Mouse (Mus musculus) olfactory bulb, adult 2 months (tissue): ENCODE measurements at regions not wholly inside any gene's neighbourhood (a gene's known extent, or its start where the extent isn't known, plus 50 kb on each side); places are given as distances from the start of the nearest gene placed in this dataset.

Source experiments
- H3K27ac ChIP-seq: fragments of 200-500 bp; 2 replicates; pipeline ENCODE4 v1.5.1; 2012; ENCODE audit warnings: low read depth, low read length; ENCODE audit not compliant: insufficient read depth
- H3K4me1 ChIP-seq: fragments of 200-500 bp; 2 replicates; pipeline ENCODE4 v1.6.1; 2012; ENCODE audit warnings: low read length; ENCODE audit not compliant: control insufficient read depth, insufficient read depth
- H3K4me3 ChIP-seq: fragments of 200-500 bp; 2 replicates; pipeline ENCODE4 v1.5.1; 2012; ENCODE audit warnings: mild to moderate bottlenecking, low read depth, low read length, moderate library complexity; ENCODE audit not compliant: insufficient read depth
- CTCF ChIP-seq: fragments of 200-500 bp; IDR thresholded peaks from 2 replicates; pipeline ENCODE4 v1.5.1; 2012; ENCODE audit warnings: low read depth, mild to moderate bottlenecking, low read length, moderate library complexity; ENCODE audit not compliant: insufficient read depth
- POLR2A ChIP-seq: fragments of 200-500 bp; IDR thresholded peaks from 2 replicates; pipeline ENCODE4 v1.6.1; 2012; ENCODE audit warnings: mild to moderate bottlenecking, low read depth, low read length, moderate library complexity; ENCODE audit not compliant: insufficient read depth
- WGBS: fragments of 180-500 bp; shearing (Covaris S2); methylation state at CpG from one replicate; pipeline ENCODE4 v1.1.7; 2018; 5-methylcytosine and 5-hydroxymethylcytosine counted together

DNA sequence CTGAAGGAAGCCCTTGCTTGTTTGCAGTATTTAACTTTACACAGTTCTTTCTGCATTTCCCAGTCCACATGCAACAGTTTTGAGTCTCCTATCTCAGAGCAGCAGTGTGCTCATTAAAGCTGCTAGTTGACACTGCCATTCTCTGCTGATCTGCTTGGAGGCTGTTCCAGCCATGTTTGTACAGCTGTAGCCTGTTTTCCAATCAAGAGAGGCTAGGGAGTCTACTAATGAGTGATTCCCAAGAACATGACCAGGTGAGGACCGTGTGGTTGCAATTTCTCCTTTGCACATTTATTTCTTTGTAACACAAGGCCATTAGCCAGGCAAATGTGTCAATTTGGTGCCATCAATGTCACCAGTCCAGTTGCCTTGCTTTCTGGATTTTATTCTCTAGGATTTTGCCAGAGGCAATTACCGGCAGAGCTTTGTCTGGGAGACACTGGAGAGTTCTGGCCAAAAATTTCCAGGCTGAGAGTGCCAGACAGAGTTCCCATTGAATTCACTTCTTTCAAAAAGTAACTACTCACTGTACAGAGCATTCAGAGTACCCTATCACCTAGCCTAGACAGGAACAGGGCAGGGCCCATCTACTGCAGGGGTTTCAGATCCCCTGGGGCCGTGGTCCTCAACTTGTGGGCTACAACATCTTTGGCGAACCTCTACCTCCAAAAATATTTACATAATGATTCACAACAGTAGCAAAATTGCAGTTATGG is 136.3 kb upstream of the Gm11042 start:
- TF ChIP-seq CTCF (no peak), POLR2A (no peak)
- Histone ChIP-seq H3K4me1 (peaks cover 13% of the 10 kb centered on the region; the same call in 1 of the 2 replicates), H3K4me3 (no peak overlapping the region), H3K27ac (no peak overlapping the region)
- 52% methylated on average over 4 of the region's 4 CpGs for WGBS

DNA sequence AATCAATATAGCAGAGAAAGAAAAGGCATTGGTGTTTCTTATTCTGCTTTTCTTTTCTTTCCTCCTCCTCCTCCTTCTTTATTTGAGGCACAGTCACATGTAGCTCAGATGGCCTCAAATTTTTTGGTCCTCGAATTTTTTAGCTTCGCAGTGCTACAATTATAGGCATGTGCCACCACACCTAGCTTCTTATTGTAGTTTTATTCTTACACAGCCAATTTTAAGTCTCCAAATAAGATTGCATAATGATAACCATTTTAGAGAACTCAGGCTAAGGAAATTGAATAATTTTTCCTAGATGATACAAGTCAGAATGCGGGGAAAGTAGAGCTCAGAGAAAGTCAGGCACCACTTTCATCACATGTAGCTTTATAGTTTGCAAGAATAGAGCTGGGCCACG is 132.1 kb upstream of the Gm11042 start:
- 86% methylated on average over 4 of the region's 4 CpGs for WGBS

DNA sequence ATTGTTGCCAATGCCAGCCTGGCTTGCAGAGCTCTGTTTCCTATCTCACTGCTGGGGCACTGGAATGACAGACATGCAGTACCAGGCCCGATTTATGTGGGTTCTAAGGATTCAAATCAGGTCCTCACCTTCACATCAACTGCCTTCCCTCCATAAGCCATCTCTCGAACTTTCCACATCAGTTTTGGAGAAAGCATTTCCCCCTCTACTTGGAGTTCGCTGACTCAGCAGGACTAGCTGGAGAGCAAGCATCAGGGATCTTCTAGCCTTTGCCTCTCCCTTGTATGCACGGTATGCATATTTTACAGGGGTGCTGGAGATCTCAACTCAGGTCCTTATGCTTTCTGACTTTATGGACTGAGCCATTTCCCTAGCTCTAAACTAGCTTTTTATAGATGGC is 118.7 kb upstream of the Gm11042 start:
- no peak overlapping the region for H3K4me3 ChIP-seq
- H3K4me1 ChIP-seq: no peaks in the 10 kb centered on the region
- WGBS: 83% methylated on average over 4 of the region's 4 CpGs
- no peak for TF ChIP-seq CTCF
- no peak for TF ChIP-seq POLR2A
- H3K27ac ChIP-seq: no peak overlapping the region

More for the DNA sequence above, 132.1 kb upstream of the Gm11042 start:
- no peak overlapping the region for H3K4me3 ChIP-seq
- H3K27ac ChIP-seq: no peak overlapping the region
- H3K4me1 ChIP-seq: peaks cover 11% of the 10 kb centered on the region; the same call in 1 of the 2 replicates
- TF ChIP-seq CTCF: no peak
- no peak for TF ChIP-seq POLR2A

DNA sequence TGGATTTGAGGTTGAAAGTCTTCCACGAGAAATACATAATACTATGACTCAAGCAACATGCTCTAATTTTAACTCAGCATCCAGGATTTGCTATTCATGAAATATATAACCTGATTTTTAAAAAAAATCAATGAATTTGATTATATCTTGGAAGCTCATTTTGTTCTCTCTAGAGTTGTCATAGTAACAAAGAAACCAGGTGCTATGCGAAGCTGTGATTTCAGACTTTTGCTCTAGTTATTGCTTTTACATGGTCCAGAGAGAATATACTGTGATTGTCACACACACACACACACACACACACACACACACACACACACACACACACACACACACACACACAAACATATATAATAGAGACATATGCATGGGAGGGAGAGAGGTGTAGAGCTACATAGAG is 98.5 kb upstream of the Gm11042 start:
- WGBS: 70% methylated on average over 2 of the region's 2 CpGs

DNA sequence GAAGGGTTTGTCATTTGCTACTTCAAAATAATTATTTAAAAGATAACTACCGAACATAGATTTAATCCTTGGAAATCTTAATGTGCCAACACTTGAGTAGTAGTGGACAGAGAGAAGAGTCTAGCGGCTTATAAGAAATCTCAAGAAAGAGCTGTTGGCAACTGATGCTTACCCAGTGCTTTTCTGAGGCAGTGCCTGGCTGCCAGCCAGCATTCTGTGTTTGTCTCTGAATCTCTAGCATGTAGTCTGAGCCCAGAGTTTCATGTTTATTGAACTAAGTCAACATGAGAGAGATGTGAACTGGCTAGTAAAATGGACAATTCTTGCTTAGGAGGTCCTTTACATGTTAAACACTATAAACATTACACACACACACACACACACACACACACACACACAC is 94.3 kb upstream of the Gm11042 start:
- 48% methylated on average over 2 of the region's 2 CpGs for WGBS
- no peak for TF ChIP-seq CTCF
- no peak for TF ChIP-seq POLR2A

More for the DNA sequence above, 98.5 kb upstream of the Gm11042 start:
- Histone ChIP-seq H3K4me3 (no peak overlapping the region), H3K27ac (no peak overlapping the region), H3K4me1 (no peaks in the 10 kb centered on the region)
- no peak for TF ChIP-seq CTCF
- no peak for TF ChIP-seq POLR2A

DNA sequence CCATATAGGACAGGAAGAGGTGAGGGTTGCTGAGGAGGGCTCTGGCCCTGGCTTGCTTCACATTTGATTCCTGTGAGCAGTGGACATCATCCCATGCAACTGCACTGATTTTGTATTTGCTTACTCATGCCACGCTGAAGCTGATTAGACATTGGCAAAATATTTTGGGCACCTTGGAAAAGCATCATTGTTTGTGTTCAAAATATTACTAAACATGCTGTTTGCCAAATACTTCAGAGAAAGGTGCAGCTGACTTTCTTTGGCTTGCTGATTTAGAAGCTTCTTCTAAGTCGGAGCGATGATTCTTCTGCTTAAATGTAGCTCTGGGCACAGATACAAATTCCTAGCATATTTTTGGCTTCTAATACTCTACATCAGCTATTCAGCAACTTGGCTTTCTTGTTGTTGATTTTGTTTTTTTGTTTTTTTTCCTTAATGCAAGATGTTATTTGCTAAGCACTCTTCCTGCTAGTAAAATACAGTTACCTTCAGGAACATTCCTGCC is 91.4 kb upstream of the Gm11042 start:
- TF ChIP-seq POLR2A (no peak), CTCF (no peak)
- WGBS: 38% methylated on average over 3 of the region's 3 CpGs
- Histone ChIP-seq H3K4me1 (no peaks in the 10 kb centered on the region), H3K4me3 (no peak overlapping the region), H3K27ac (no peak overlapping the region)

More for the DNA sequence above, 94.3 kb upstream of the Gm11042 start:
- Histone ChIP-seq H3K4me3 (no peak overlapping the region), H3K27ac (no peak overlapping the region), H3K4me1 (no peaks in the 10 kb centered on the region)

DNA sequence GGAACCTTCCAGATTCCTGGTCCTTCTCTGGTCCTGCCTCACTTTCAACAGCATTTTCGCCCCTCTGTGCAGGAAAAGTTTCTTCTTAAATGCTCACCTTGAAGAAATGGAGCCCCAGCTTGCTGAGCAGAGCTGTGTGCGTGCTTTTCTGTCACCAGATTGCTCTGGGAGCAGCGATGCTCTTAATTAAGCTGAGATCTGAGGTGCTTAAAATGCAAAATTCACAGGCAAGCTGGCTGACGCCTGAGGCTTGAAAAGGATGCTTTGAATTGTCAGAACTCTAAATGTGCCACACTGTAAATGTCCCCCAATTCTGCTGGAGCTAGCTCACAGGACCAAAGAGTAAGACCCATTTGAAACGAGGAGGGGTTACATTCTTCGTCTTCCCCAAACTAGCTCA is 73.6 kb upstream of the Gm11042 start:
- no peak overlapping the region for H3K27ac ChIP-seq
- TF ChIP-seq CTCF: no peak
- no peak for TF ChIP-seq POLR2A
- H3K4me3 ChIP-seq: no peak overlapping the region
- WGBS: 64% methylated on average over 6 of the region's 6 CpGs
- H3K4me1 ChIP-seq: no peaks in the 10 kb centered on the region
